Mouse (Mus musculus): ENCODE data around the gene Ube2t. TPM values are rescaled to one million over a fixed set of nuclear protein-coding genes. Genes with fewer than 3 reads are reported as not detected.

Gene Ube2t
- total RNA-seq (2023) = 10 to 100 TPM; 15.8 to 18.1 TPM

DNA sequence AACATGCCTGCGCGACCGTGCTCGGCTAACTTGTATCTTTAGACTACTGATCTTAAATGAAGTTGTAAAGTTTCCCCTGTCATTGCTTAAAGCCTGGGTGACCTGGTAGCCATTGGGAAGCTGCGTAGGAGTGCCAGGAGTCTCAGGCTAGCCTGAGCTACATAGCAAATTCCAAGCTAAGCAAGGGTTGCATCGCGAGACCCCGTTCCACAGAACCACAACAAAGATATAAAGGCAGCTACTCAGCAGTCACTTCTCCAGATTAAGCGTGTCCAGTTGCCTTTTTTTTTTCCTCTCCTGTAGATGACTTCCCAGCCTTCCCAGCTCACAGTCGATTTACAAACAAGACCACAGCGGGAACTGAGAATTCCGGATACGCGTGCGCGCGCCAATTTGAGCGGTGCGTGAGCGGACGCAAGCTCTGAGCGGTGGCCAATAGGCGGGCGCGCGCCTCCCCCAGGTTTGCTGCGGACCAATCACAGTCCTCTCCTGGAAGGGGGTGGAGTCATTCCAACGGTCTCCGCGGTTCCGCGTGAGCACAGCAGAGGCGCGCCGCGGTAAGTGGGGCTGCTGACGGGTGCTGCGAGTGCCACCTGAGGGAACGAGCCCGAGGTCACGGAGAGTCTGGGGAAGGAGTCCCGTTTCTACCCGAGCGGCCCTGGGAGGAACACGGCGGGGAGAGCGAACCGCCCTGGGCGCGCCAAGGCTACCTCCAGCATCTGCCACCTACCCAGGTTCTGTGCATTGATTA, at the start of gene Ube2t:
Gene Ube2t, plus strand, starts transcription at position 513 of the 751 bp plus-strand sequence.

DNA sequence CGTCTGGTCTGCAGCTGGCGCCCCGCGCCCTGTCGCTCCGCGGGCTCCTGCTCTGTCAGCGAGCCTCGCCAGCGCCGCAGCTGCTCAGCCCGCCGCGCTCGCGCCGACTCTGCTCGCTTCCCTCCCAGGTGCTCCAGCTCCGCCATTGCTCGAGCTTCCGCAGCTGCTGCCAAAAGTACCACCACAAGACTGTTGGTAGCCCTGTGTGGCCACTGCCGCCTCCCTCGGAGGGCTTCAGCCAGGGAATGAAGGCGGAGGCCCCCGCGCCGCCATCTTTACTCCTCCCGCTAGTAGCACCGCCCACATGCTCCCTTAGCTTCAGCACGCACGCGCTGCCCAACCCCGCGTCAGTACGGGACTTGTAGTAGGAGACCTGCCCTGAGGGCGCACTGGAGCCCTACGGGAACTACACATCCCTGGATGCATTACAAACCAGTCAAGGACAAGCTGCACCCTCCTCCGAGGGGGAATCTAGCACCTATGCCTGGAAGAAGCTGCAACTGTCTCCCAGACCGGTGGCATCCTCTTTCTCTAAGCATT, 6.7 kb upstream of the Ube2t start, which contains the start of gene Ppp1r12b:
Gene Ppp1r12b, minus strand, starts transcription at position 306 of the 540 bp plus-strand sequence.

Other genes with a start within 250 kb of the Ube2t start
- gene Ppp1r12b, start 6.6 kb upstream of the Ube2t start, total RNA-seq (2023) = 10 to 100 TPM; 17.2 to 20.1 TPM
- gene Lgr6, start 142.7 kb downstream of the Ube2t start, total RNA-seq (2023) = not detected
- 10 to 100 TPM; 31.7 to 45.4 TPM for gene Ptpn7, start 170.1 kb downstream of the Ube2t start, total RNA-seq (2023)
- 100 to 1,000 TPM; 105 to 126 TPM for gene Arl8a, start 184.3 kb downstream of the Ube2t start, total RNA-seq (2023)
- not detected for gene Gpr37l1, start 205.1 kb downstream of the Ube2t start, total RNA-seq (2023)

All from B cell, adult 67 days (primary cell).